Mouse (Mus musculus) right cerebral cortex, adult 18-20 months (tissue): ENCODE measurements around the gene Arsb.

Experiments used
- DNase-seq: peaks from one replicate; pipeline ENCODE4 v3.0.0; 2022; ENCODE audit warnings: mixed read lengths

Arsb gene

GRCm38 (mm10) chr13:93895430-93895829 lies 124.0 kb downstream of the Arsb start:
- DNase-seq, result no peak

DNA sequence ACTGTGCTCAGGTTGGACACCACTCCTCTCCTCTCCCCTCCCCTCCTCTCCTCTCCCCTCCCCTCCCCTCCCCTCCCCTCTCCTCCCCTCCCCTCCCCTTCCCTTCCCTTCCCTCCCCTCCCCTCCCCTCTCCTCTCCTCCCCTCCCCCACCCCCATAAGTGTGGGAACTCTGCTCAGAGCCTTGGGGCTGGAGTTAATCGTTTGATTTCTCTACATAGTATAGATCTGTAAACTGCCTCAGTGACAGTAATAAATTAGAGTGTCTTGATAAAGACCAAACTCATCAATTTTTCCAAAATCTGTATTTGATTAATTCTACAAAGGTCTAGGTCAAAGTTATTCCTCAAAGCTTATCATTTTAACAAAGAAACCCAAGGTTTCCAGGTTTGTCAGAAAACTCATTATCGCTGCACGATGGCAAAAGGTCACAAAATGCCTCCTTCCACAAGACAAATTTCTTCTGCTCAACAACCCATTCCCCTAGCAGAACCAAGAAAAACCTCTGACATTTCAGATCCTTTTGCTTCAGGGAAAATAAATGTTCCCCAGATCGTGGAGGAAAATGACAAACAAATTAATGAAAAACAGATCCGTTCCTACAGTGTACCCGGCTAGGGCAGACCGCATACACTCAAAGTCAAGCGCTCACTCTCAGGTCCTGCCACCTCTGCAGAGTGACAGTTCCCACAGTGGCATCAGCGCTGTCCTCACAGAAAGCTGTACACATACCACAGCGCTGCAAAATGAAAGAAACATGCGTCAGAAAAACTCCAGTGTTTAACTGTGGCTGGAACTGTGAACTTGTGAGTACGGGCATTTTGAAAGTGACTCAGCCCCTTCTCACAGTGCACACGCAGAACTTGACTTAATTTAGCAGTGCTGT lies 126.8 kb downstream of the Arsb start:
- DNase-seq, result peak; percentile 25

DNA sequence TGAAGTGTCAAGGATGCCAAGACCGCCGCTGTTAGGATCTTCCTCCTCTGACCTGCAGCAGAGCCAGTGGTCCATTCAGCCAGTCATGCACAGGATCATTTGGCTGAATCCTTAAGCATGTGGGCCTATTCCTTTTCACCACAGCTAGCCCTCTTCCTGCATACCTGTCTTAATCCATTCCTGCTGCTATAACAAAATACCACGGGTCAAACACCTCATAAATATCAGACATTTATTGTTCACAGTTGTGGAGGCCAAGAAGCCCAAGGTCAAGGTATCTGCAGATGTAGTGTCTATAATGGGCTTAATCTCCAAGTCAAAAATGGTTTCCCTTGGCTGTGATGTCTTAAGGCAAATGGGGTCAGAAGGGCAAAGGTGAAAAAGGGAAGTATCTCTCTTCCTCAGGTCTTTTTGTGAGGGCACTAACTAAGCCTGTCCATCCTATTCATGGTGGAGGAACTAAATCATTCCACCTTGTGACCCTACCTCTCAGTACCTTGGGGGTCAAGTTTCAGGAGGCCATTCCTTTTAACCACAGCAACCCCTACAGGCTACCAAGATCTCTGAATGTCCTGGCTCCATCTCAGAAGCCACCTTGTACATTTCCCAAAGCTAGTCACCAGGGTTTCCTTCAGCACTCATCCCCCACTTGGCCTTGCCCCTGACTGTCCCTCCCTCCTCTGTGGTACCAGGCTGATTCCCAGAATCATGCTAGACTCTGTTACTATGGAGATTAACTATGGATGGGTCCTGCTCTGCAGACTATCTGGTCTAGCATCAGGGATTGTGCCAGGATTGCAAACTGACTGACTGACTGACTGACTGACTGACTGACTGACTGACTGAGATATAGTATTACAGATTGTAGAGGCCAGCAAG lies 128.2 kb downstream of the Arsb start:
- DNase-seq, result no peak

DNA sequence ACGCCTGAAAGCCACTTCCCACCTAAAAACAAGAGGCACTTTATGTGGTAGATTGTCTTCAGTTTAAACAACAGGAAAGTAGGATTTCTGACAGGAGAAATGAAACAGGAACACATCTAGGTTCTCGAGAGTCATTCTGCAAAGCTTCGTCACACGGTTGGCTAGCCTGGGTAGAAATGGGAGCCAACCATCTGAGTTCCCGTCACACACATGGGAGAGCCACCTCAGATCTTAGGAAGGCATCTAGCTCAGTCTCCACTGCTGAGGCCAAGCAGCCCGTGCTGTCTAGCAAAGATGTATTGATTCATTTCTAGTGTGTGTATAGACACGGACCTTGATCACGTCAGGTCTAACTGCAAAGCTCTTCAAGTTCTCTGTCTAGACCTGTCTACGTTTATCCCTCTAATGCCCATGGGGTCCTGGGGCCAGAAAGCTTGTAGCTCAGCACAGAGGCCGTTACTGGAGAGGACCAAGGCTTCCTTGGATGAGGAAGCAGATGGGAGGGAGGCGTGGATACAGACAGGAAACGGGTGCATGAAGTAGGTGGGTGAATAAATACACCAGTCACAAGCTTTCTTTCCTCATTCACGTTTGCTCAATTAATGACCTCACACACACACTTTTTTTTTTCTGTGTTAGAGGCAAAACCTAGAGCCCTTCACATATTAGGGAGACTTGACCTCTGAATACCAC lies 129.7 kb downstream of the Arsb start:
- peak; percentile 51 for DNase-seq

DNA sequence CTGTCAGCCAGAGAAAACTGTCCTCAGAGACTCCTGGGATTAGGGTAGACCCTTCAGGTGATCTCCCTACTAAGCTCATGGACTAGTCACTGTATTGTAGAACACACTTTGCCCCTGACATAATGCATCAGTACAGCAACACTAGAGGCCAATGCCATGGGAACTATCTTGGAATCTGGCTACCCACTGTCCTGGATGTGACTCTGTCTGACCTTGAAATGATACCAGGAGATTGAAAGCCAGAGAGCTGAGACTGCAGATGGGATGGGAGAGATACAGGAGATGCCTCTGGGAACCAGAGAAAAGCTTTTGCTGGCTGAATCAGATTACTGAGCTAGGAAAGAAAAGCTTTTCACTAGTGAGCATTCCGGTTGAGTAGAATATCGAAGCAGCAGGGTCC lies 130.7 kb downstream of the Arsb start:
- DNase-seq, result no peak

- no peak for DNase-seq
Observed at GRCm38 (mm10) chr13:93906552-93907245, 135.3 kb downstream of the Arsb start.

- DNase-seq, result no peak
Observed at GRCm38 (mm10) chr13:93907971-93908370, 136.5 kb downstream of the Arsb start.

DNA sequence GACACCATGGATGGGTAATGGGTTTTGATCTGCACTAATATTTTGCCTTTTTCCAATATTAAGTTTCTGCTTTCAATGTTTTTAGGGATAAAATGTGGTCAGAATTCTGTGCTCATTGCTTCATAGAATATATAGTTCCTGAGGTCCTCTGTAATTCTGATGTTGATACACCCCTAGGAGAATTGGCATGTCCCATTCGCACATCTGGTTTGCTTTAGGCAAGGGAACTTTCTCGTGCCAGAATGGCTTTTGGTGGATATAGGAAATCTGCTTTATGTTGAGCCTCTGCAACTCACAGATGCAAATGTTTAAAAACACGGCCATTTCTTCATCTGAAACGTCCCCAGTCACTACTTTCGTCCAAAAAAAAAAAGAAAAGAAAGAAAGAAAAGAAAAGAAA lies 138.4 kb downstream of the Arsb start:
- DNase-seq, result no peak

- no peak for DNase-seq
Observed at GRCm38 (mm10) chr13:93911037-93911436, 139.6 kb downstream of the Arsb start.

DNA sequence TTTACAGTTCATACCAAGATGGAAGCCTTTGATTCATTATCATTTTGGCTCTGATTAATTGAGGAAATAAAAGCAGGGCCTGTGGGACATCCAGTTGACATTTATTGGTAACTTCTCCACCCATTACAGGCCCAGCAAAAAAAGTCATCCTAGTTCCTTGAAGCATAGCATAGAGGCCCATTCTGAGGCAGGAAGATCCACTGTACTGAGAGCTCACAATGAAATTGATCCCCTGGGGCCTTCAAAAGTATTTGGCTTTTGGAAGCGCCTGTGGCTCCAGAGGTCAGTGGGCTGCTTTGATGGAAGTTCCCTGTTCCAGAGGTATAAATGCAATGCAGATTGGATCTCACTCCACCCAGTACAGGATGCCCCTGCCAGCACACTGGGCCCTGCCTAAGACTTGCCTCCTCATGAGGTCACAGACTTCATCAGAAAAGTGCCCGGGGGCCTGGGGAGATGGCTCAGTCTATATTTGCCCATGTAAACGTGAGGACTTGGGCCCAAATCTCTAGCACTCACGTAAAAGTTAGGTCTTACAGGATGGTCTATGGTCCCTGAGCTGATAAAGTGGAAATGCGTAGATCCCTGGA lies 141.0 kb downstream of the Arsb start:
- no peak for DNase-seq

- DNase-seq, result no peak
Observed at GRCm38 (mm10) chr13:93914206-93914605, 142.8 kb downstream of the Arsb start.

DNA sequence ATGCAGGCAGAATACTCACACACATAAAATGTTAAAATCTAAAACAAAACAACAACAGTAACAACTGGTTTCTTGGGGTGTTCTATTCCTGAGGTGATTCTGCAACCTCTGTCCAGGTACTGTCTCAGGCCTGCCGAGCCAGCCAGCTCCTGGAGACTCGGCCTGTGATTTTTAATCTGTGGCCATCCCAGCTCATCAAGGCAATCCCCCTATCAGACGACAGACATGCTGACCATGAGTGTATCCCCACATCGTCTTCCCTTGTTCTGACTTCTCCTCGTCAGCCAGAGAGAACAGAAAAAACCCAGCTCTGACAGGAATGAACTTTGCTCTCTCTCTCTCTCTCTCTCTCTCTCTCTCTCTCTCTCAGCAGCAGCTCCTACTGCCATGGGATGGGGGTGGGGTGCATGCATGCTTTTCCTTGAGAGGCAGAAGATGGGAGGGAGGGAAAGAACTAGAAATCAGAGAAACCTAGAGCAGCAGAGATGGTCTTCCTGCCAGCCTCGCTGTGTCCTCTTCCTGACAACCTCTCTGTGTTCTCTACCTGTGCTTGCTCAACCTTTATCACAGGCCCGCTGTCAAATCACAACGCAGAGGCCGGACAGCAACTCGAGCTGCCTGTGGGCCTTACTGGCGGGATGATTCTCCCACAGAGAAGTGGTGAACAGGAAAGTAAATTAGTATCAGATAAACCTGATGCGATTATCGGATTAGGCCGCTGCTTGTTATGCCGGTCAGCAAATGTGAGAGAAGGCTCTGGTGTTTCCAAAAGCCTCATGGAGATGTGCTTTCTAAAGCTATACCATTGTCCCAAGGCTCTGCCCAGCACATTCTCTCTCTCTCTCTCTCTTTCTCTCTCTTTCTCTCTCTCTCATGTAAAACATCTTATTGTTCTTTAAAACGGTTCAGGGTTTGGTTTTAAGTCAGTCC lies 144.5 kb downstream of the Arsb start:
- DNase-seq, result no peak

DNA sequence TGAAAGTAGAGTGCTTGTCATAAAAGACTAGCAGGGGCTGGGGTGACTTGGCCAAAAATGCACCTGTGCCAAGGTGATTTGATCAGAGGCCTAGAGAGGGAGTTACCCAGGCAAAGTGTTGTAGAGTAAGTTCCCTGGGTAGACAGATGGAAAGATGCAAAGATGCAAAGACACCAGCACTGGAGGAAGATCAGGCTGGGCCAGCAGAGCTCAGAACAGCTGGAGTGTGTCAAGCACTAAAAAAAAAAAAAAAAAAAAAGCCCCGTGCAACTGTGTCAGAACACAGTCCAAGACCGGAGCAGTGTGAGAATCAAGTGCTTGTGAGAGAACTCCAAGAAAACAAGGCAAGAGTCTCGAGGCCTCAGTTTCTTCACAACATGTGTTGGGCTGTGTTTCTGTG lies 148.1 kb downstream of the Arsb start:
- no peak for DNase-seq

DNA sequence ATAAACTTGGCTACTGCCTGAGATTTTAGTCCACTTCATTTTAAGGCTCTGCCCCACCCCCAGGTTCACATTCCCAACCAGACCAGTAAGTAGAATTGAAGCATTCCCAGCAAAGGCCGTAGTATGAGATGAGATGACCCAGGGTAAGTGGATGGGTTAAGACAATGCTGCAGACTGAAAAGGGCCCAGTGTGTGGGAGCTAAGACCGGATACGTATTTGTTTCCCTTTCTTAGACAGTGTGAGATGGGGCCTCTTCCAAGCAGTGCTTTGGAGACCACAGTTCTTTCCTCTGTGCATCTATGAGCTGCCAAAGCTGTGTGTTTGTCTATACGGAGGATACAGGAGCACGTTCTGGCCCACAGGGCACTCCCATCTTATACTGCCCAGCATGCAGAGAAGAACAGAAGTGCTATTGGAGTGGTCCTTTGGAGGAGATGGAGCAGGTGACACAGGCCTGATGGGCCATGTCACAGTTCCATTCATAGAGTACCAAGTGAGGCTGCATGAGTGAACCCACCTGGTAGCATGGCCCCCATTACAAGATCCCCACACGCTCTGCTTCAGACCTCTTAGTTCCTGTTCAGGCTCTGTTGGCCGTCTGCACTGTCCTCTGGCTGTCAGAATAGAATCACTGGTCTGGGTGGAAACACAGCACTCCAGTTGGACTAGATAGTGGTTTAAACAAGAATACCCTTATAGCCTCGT lies 148.8 kb downstream of the Arsb start:
- no peak for DNase-seq

DNA sequence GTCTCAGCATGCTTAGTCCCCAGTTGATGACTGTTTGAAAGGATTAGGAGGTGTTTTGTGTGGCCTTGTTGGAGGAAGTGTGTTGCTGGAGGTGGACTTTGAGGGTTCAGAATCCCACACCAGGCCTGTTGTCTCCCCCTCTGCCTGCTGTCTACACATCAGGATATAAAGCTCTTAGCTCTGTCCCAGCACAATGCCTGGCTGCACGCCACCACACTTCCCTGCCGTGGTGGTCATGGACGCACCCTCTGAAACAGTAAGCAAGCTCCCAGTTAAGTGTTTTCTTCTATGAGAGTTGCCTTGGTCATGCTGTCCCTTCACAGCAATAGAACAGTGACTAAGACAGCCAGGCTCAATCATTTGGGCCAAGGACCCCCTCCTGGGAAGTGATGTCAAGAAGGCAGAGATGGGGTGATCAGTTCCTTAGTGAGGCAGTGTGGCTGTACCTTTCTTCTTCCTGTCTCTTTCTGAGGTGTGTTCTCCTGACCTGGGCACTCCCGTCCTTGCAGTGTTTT lies 149.4 kb downstream of the Arsb start:
- no peak for DNase-seq

DNA sequence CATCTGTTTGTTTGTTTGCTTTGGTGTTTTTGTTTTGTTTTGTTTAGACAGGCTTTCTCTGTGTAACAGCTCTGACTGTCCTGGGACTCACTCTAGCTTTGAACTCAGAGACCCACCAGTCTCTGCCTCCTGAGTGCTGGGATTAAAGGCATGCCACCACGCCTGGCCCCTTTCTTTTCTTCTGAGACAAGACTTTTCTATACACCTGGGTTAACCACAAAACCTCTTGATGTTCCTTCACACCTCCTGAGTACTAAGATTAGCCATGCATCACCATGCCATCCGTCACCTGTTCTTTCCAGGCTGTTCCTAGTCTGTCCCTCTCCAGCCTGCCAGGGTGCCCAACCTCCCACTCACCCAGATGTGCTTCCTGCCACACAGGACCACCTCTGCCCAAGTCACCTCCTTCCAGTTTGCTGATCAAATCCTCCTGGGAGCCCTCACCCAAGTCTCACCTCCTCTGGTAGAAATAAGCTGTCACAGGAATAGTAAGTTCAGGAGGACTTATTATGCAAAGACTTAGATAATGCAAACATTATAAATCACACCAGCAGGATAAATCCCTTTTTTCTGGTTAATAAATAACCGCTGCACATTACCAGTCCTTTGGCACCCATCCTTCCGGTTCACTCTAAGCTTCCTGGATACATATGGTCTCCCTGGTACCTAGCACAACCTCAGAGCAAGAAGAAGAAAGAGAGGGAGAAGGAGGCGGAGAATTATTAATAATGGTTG lies 150.6 kb downstream of the Arsb start:
- DNase-seq, result no peak

DNA sequence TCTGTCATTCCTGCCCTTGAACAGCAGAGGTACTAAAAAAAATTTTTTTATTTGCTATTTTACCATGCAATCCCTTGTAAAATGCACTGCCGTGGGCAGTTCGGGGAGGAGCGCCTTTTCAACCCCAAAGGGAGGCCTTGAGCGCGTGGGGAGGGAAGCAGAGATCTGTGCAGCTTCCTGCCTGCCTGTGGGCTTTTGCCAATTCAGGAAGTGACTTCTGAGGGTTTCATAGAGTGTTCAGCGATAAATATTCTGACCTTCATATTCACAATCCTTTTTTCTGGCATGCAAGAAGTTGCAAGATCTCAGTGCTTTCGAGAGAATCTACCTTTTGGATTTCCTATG lies 151.1 kb downstream of the Arsb start:
- DNase-seq, result no peak

- DNase-seq, result no peak
Observed at GRCm38 (mm10) chr13:93924735-93925432, 153.5 kb downstream of the Arsb start.
